22 mouse cellular contexts compared by ENCODE assay signal in genomic region chr17:88362404-88362803, GRCm38 (mm10).
"Had no signal": no experiment of that assay in that cellular context is flagged by ENCODE, and none has a peak within 500 bp of the region (broad histone marks: within the 10 kb centered on the region; RNA-seq: fewer than 3 reads in every experiment).

No protein-coding gene starts in this region.

- H3K4me3 ChIP-seq: gastrocnemius, adult 2 months; heart, adult 2 months; heart, embryonic 13.5 days; heart, embryonic 15.5 days; hindbrain, embryonic 10.5 days; hindbrain, embryonic 12.5 days; intestine, embryonic 15.5 days; layer of hippocampus, adult 2 months; left cerebral cortex, adult 2 months; limb, embryonic 13.5 days; limb, embryonic 15.5 days; liver, embryonic 12.5 days had no signal

- H3K9me3 ChIP-seq: heart, embryonic 13.5 days; heart, embryonic 15.5 days; hindbrain, embryonic 10.5 days; hindbrain, embryonic 12.5 days; intestine, embryonic 15.5 days; limb, embryonic 13.5 days; limb, embryonic 15.5 days; liver, embryonic 12.5 days had no signal

- H3K36me3 ChIP-seq: heart, embryonic 13.5 days; heart, embryonic 15.5 days; hindbrain, embryonic 10.5 days; hindbrain, embryonic 12.5 days; intestine, embryonic 15.5 days; limb, embryonic 13.5 days; limb, embryonic 15.5 days; liver, embryonic 12.5 days had no signal

- H3K27ac ChIP-seq: gastrocnemius, adult 2 months; heart, adult 2 months; heart, embryonic 13.5 days; heart, embryonic 15.5 days; hindbrain, embryonic 10.5 days; hindbrain, embryonic 12.5 days; hindbrain, embryonic 14.5 days; intestine, embryonic 15.5 days; layer of hippocampus, adult 2 months; left cerebral cortex, adult 2 months; limb, embryonic 13.5 days; limb, embryonic 15.5 days; liver, embryonic 12.5 days had no signal

- H3K27me3 ChIP-seq: heart, embryonic 13.5 days; heart, embryonic 15.5 days; hindbrain, embryonic 12.5 days; intestine, embryonic 15.5 days; limb, embryonic 13.5 days; limb, embryonic 15.5 days; liver, embryonic 12.5 days had no signal

- H3K4me1 ChIP-seq: heart, embryonic 13.5 days; heart, embryonic 15.5 days; hindbrain, embryonic 10.5 days; hindbrain, embryonic 12.5 days; intestine, embryonic 15.5 days; limb, embryonic 13.5 days; limb, embryonic 15.5 days; liver, embryonic 12.5 days had no signal

- DNase-seq: gastrocnemius, adult 2 months; gastrocnemius, postnatal 10 days; gastrocnemius, postnatal 25 days; heart, adult 2 months; heart, postnatal 14 days; heart, postnatal 36 days; kidney, adult 18-20 months; kidney, adult 8-10 months; kidney, postnatal 10 days; kidney, postnatal 25 days; kidney, postnatal 4 days had no signal
